Mouse (Mus musculus): ENCODE data around the gene Erh.

Gene Erh

GRCm38 (mm10) chr12:80643693-80644505, at the start of gene Erh, which contains the start of gene Slc39a9:
Erh (minus strand) TSS chr12:80644341.
Slc39a9 (plus strand) TSS chr12:80643883.
- peak; percentile 90 for DNase-seq (ENCODE audit: extremely low spot score, low read depth, low spot score)

DNA sequence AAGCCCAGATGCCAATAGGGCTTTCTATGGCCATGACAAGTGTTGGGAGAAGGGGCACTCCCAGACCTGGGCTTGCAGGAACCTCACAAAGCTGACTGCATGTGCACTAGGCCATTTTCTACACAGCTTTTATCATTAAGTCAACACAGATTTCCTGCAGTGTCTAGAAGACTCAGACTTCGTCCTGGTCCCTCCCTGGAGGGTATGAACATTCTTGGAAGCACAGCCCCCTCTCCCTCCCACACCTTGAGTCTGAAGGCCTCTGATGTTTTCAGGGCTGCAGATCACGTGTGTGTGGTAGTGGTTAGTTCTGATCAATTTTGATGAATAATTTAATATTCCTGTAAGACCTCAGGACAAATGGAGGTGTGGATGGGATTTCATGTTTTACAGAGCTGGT, 49.6 kb upstream of the Erh start:
- DNase-seq (ENCODE audit: extremely low spot score, low read depth, low spot score), result no peak

DNA sequence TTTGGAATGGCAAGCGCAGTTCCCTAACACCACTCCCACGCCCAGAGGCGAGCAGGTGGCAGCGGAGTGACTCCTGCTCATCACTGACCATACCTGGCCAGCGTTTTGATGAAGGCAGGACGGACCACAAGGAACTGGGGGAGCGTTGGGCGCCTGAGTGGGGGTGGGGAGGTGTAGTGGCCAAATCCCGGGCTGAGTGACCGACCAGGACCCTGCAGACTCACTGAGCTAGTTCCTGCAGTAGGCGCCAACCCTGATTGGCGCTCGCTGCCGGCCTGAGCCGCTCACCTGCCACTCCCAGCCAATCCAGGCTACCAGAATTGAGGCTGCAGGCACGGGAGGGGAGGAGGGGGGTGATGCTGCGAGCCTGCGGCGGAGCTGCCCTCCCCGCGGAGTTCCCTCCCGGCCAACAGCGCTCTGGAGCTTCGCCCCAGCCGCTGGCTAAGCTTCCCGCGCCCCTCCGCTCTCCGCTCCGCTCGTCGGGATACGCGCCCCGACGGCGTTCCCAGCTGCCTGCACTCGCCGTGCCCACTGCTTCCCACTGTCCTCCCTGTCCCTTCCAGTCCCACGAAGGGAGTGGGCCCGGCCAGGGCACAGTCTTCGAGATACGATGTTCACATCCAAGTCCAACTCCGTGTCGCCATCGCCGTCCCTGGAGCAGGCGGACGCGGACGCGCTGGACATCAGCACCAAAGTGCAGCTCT, 48.3 kb upstream of the Erh start, which contains the start of gene Plekhd1:
Gene Plekhd1, plus strand, starts transcription at position 323 of the 704 bp plus-strand sequence.
- DNase-seq (ENCODE audit: extremely low spot score, low read depth, low spot score), result no peak

DNA sequence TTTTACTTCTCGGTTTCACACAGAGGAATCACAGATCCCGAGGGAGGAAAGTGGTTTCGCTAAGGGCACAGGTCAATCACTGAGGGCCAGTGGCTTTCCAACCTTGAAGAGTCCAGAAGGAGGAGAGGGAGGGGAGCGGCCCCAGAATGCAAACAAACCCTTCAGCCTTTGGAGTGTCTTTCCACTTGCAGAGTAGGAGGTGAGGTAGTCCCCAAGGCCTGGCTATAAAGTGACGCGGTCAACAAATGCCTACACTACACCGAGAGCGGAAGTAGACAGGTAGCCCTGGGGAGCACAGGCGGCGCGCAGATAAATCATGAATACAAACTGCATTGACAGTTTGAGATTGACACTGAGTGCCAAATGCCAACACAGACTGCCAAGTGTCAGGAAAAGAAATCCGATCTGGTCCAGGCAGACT, 47.5 kb upstream of the Erh start:
- no peak for DNase-seq (ENCODE audit: extremely low spot score, low read depth, low spot score)

- no peak for DNase-seq (ENCODE audit: extremely low spot score, low read depth, low spot score)
These were observed 45.6 kb upstream of the Erh start for GRCm38 (mm10) chr12:80689696-80690095.

DNA sequence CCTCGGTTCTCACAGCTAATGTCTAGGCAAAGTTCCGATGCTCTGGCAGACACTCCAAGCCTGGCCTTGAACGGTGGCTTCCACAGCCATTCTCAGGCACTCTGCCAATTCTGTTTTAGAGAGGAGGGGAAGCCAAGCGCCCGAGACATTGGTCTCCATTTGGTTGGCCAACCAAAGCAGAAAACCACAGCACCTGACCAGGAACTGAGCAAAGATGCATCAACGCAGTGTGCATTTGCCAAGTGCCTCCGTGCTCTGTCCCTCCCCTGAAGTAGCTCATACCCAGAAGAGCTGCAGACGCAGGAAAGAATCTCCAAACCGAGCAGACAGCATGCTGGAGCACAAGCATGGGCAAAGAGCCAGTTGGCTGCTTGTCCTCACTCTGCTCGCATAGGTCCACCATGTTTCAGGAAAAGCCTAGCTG, 43.7 kb upstream of the Erh start:
- no peak for DNase-seq (ENCODE audit: extremely low spot score, low read depth, low spot score)

GRCm38 (mm10) chr12:80684316-80684715, 40.2 kb upstream of the Erh start:
- no peak for DNase-seq (ENCODE audit: extremely low spot score, low read depth, low spot score)

DNA sequence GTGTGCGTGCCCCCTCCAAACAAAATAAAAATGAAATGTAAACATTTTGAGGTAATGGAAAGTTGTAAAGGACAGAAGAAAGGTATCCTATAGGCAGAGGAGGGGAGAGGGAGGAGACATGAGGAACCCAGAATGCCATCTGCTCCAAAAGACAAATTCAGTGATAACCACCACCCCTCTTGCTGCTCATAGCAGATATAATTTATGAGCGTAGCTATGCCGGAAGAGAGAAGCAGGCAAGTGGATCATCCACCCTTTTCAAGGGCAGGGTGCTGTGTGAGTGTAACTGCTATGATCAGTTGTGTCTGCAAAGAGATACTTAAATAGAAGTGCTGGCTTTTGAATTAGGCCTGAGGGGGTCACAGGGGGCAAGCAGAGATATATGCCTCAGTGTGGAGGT, 39.4 kb upstream of the Erh start:
- no peak for DNase-seq (ENCODE audit: extremely low spot score, low read depth, low spot score)

DNA sequence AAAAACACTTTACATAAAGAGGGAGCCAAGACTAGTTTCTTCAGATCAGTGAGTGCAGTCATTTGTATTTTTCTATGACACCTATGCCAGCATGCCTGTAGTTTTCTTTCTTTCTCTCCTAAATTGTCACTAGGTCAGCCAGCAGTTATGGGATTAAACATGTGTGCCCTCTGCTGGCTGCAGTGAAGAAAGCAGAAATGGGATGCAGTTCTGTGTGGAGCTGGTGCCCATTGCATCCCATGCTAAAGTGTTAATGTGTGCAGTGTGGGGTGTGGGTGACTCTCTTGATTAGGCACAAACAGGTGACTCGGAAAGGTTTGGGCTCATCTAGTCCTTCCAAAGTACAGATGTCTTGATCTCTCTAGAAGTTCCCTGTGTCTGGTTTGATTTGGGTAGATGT, 37.2 kb upstream of the Erh start:
- DNase-seq (ENCODE audit: extremely low spot score, low read depth, low spot score), result no peak

DNA sequence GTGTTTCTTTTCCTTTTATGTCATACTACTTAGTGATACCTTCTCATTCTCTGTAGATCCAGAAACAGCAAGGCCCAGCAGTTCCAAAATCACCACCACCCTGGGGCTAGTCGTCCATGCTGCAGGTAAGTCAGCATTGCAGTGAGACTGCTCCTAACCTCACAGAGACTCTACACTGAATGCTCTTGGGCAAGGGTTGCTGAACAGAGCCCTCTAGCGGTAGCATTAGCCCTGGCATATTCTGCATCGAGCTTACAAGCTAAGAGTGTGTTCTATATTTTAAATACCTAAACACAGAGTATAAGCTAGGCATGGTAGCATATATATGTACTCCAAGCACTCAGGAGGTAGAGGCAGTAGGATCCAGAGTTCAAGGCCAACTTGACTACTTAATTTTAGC, 29.0 kb upstream of the Erh start:
- DNase-seq (ENCODE audit: extremely low spot score, low read depth, low spot score), result peak; percentile 28

- DNase-seq (ENCODE audit: extremely low spot score, low read depth, low spot score), result no peak
These were observed 24.2 kb upstream of the Erh start for GRCm38 (mm10) chr12:80668391-80668790.

DNA sequence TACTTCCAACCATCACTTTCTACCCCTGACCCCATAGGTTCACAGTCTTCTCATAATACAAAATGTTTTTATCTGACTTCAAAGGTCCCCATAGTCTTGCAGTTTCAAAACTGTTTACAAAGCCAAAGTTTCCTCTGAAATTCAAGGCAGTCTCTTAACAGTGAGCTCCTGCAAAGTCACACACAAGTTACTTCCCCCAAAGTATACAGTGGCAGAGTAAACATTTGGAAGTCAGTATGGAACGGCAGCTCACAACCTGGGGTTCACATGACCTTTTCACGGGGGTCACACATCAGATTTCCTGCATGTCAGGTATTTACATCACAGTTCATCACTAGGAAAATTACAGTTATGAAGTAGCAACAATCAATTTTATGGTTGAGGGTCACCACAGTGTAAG, 19.8 kb upstream of the Erh start:
- no peak for DNase-seq (ENCODE audit: extremely low spot score, low read depth, low spot score)

DNA sequence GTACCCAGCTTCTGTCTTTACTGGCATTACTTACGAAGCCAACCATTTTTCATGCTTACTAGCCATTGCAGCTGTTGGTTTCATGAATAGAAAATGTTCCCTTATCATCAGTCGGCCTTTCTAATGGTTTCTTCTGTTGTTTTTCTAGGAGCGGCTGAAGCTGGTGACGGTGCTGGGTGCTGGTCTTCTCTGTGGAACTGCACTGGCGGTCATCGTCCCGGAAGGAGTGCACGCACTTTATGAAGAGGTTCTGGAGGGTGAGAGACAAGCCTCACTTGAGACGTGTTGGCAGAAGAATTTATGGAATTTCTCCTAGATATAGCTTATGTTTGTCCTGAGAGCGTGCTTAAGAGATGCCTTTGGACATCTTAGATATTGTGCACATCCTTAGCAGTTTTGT, 18.2 kb upstream of the Erh start:
- no peak for DNase-seq (ENCODE audit: extremely low spot score, low read depth, low spot score)

- DNase-seq (ENCODE audit: extremely low spot score, low read depth, low spot score), result no peak
These were observed 14.5 kb upstream of the Erh start for GRCm38 (mm10) chr12:80658661-80659060.

- DNase-seq (ENCODE audit: extremely low spot score, low read depth, low spot score), result no peak
These were observed 10.5 kb upstream of the Erh start for GRCm38 (mm10) chr12:80654659-80655025.

- DNase-seq (ENCODE audit: extremely low spot score, low read depth, low spot score), result no peak
These were observed 10.0 kb upstream of the Erh start for GRCm38 (mm10) chr12:80653951-80654658.

DNA sequence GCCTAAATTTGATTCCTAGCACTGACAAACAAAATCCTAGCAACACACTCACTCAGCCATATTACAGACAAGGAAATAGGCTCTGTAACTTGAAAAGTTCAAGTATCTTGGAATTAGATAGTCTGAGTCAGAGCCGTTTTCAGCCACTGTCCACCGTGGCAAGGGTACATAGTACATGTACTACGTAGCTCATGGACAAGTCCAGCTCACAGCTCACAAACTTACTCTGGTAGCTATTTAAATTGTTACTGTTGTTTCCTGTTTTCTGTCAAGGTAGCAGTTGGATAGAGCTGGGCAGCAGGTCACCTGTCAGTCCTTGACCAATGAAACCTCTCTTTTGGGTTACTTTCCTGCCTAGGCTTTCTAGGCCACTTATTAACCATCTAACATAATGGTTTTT, 2.2 kb upstream of the Erh start:
- DNase-seq (ENCODE audit: extremely low spot score, low read depth, low spot score), result no peak

GRCm38 (mm10) chr12:80644506-80644868, 346 bp upstream of the Erh start:
- no peak for DNase-seq (ENCODE audit: extremely low spot score, low read depth, low spot score)

GRCm38 (mm10) chr12:80642725-80643692, 1.1 kb downstream of the Erh start:
- peak; percentile 35 for DNase-seq (ENCODE audit: extremely low spot score, low read depth, low spot score)

DNA sequence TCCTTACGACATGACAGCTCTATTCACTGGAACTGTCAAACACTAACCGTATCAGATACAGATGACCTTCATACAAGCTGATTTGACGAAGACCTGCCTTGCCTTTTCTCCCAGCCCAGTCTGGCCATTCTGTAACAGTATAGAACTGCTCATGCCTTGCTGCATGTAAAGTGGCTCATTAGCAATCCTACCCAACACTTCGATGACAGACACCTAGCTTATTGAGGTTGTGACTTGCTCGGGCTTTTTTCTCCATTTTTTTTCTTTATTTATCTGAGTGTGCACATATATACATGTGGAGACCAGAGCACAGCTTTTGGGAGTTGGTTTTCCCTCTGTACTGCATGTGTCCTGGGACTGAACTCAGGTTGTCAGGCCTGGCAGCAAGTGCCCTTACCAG, 12.4 kb downstream of the Erh start:
- no peak for DNase-seq (ENCODE audit: extremely low spot score, low read depth, low spot score)

DNA sequence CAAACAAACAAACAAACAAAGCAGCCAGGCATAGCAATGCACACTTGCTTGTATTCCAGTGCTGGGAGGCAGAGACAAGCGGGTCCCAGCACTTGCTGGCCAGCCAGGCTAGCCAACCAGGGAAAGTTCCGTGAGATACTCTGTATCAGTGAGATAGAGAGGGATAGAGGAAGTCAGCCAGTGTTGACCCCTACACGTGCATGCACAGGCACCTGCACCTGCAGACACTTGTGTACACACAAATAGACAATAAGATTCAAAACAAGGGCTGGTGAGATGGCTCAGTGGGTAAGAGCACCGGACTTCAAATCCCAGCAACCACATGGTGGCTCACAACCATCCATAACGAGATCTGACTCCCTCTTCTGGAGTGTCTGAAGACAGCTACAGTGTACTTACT, 23.6 kb downstream of the Erh start:
- no peak for DNase-seq (ENCODE audit: extremely low spot score, low read depth, low spot score)

All from hindlimb bud, embryonic 11.5 days (tissue).